Mouse (Mus musculus) forebrain, embryonic 10.5 days (tissue): Measurements from ENCODE around the gene Fscn1. TPM values are rescaled to one million over a fixed set of nuclear protein-coding genes. Genes with fewer than 3 reads are reported as not detected.
A peak's percentile ranks its signal among the peaks of the same experiment; 100 is the strongest.

Experiments used
- DNase-seq: peaks from one replicate; pipeline ENCODE4 v3.0.0-alpha.2; 2017; ENCODE audit warnings: low spot score; ENCODE audit errors: extremely low spot score
- H3K27ac ChIP-seq: fragments of 300-500 bp; sonication (generic); 2 replicates; pipeline ENCODE4 v1.5.1; 2016; ENCODE audit warnings: mild to moderate bottlenecking
- H3K27me3 ChIP-seq: fragments of 300-500 bp; sonication (generic); 2 replicates; pipeline ENCODE4 v1.6.1; 2016; ENCODE audit warnings: mild to moderate bottlenecking; ENCODE audit not compliant: poor library complexity, severe bottlenecking
- H3K36me3 ChIP-seq: fragments of 300-500 bp; sonication (generic); replicated peaks from 2 replicates; pipeline ENCODE4 v1.6.1; 2016; ENCODE audit warnings: mild to moderate bottlenecking, moderate library complexity
- H3K4me1 ChIP-seq: fragments of 300-500 bp; sonication (generic); 2 replicates; pipeline ENCODE4 v1.6.1; 2016
- H3K4me3 ChIP-seq: fragments of 300-500 bp; sonication (generic); 2 replicates; pipeline ENCODE4 v1.5.1; 2016; ENCODE audit warnings: mild to moderate bottlenecking, moderate library complexity
- H3K9me3 ChIP-seq: fragments of 300-500 bp; sonication (generic); 2 replicates; pipeline ENCODE4 v1.6.1; 2016; ENCODE audit warnings: mild to moderate bottlenecking, moderate library complexity
- WGBS: fragments of 180-500 bp; shearing (Covaris S2); methylation state at CpG from one replicate; pipeline ENCODE4 v1.1.7; 2016; 5-methylcytosine and 5-hydroxymethylcytosine counted together
- polyA plus RNA-seq: library from polyadenylated mRNA; unstranded; fragments of >200 nt; fragmentation: Nextera tagmentation; extraction: Ambion mirVana; gene quantifications from 2 replicates; pipeline ENCODE4 v1.2.1, GENCODE M21; 2016

The Fscn1 gene
- polyA plus RNA-seq, 1 experiment from 2014 or later, result 689 TPM

DNA sequence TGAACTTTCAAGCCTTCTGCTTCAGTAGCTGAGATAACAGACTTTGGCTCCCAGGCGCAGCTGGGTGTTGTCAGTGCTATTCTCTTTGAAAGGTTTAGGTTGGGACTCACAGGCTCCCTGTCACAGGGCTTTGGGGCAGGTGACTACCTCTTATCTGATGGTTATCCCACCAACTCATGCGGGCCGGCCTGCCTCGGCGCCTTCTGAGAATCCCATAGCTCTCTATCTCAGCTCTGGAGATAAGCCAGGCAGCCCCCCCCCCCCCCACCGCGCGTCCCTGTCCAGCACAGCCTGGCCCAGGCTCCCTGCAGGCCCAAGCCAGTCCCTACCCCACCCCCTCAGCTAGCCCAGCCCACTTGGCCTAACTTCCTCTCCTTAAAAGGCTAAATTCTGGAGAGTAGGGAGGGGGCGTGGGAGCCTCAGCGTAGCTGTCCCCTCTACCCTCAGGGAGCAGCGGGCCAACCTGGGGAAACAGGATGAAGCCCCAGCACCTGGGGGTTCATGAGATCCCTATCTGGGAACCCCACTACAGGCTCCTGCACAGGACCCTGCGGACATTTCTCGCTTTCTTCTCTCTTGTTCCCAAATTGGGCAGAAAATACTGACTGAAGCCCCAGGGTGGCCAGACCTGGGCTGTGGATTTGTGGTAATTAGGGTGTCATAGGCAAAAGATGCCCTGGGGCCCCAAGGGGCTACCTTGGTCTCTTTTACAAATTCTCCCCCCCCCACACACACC, 33.8 kb upstream of the Fscn1 start:
- 8% methylated on average over 13 of the region's 13 CpGs for WGBS
- H3K4me3 ChIP-seq, result peak overlapping the region; percentile 22
- no peak for DNase-seq

DNA sequence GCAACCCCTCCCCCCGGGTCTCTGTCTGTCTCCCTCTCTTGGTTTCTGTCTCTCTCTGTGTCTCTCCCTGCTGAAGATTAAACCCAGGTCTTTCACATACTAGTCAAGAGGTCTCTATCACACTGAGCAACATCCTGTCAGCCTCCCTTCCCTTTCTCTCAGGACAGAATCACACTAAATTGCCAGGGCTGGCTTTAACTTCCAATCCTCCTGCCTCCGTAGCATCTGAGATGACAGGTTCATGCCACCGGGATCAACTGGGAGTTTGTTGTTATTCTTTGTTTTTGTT, 33.3 kb upstream of the Fscn1 start:
- Histone ChIP-seq H3K4me1 (peaks cover 42% of the 10 kb centered on the region), H3K9me3 (0 out of 2 replicates have a peak, but pooled peaks cover 3% of the 10 kb centered on the region), H3K36me3 (no peaks in the 10 kb centered on the region), H3K27ac (peak overlapping the region; percentile 75), H3K4me3 (no peak overlapping the region), H3K27me3 (peaks cover 24% of the 10 kb centered on the region)
- WGBS, result 55% methylated on average over 3 of the region's 3 CpGs
- no peak for DNase-seq

More for the DNA sequence above, 33.8 kb upstream of the Fscn1 start:
- Histone ChIP-seq H3K27ac (peak overlapping the region; percentile 75), H3K36me3 (no peaks in the 10 kb centered on the region), H3K4me1 (peaks cover 36% of the 10 kb centered on the region), H3K27me3 (peaks cover 24% of the 10 kb centered on the region), H3K9me3 (0 out of 2 replicates have a peak, but pooled peaks cover 3% of the 10 kb centered on the region)

DNA sequence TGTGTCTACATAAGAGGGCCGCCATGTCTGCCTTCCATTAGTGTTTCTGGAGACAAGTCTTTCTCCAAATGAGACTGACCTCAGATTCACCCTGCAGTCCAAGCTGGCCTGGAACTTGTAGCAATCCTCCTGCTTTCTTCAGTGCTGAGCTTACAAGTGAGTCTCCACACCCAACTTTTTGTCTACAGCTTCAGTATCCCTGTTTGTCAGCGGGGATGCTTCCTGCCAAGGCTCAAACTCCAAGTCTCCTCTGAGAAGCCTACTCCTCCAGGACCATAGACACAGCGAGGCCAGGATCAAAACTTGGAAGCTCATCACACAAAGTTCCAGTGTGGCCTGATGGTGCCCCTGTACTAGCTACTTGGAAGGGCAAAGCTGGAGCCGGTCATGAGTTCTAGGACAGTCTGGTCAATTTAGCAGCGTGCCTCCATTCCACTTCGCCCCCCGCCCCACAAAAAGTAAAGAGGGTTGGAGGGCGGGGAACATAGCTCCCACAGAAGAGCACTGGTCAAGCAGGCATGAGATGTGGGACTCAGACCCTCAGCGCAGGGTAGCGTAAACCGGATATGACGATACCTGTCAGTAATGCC, 32.7 kb upstream of the Fscn1 start:
- WGBS, result 95% methylated on average over 12 of the region's 12 CpGs
- no peak for DNase-seq
- Histone ChIP-seq H3K4me3 (no peak overlapping the region), H3K36me3 (no peaks in the 10 kb centered on the region), H3K9me3 (0 out of 2 replicates have a peak, but pooled peaks cover 3% of the 10 kb centered on the region), H3K4me1 (peaks cover 47% of the 10 kb centered on the region), H3K27ac (peak overlapping the region; percentile 75), H3K27me3 (peaks cover 24% of the 10 kb centered on the region)

DNA sequence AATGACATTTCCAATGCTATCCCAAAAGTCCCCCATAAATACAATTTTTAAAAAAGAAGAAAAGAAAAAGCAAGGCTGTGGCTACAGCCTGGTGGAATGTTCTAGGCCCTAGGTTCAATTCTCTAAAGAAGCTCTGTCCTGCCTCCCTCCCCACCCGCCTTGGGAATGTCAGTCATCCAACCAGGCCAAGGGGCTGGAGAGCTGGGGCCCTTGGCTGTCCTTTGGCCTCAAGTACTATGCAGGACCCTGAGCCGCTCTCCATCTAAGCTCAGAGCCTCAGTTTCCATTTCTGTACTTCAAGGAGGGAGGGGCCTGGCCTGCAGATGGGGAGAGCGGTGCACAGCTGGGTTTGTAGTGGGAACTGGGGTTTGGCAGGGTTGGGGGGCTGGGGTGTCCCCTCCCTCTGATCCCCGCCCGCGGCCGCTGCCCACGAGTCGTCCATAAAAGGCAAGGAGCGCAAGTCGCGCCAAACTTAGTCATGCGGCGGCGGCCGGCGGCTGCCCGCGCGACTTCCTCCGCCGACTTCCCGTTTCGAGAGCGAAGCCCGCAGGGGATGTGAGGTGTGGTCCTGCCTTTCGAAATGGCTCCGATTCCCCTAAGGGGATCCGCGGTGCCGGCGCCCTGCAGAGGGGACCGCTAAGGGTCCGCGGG, 31.3 kb upstream of the Fscn1 start:
- Histone ChIP-seq H3K36me3 (no peaks in the 10 kb centered on the region), H3K27me3 (peaks cover 24% of the 10 kb centered on the region), H3K9me3 (no peaks in the 10 kb centered on the region), H3K4me3 (peak overlapping the region; percentile 52), H3K27ac (peak overlapping the region; percentile 86), H3K4me1 (peaks cover 47% of the 10 kb centered on the region)
- WGBS, result 5% methylated on average over 35 of the region's 35 CpGs
- peak; percentile 59 for DNase-seq

DNA sequence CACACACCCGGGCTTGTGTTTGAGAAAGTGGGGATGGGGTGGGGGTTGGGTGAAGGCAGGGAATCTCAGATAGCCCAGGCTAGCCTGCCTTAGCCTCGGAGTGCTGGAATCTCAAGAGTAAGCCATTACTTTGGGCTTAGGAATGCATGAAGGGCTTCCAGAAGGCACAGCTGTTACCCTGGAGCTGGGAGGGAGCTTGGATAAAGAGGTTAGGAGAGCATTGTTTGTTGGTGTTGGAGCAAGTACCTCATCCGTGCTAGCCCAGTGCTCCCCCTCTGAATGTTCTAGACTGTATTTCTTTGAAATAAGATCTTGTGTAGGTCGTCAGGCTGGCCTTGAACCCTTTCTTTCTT, 30.8 kb upstream of the Fscn1 start:
- no peaks in the 10 kb centered on the region for H3K9me3 ChIP-seq
- peak overlapping the region; percentile 52 for H3K4me3 ChIP-seq
- peaks cover 24% of the 10 kb centered on the region for H3K27me3 ChIP-seq
- H3K4me1 ChIP-seq, result peaks cover 45% of the 10 kb centered on the region
- no peaks in the 10 kb centered on the region for H3K36me3 ChIP-seq
- 18% methylated on average over 4 of the region's 4 CpGs for WGBS
- peak overlapping the region; percentile 86 for H3K27ac ChIP-seq
- no peak for DNase-seq

DNA sequence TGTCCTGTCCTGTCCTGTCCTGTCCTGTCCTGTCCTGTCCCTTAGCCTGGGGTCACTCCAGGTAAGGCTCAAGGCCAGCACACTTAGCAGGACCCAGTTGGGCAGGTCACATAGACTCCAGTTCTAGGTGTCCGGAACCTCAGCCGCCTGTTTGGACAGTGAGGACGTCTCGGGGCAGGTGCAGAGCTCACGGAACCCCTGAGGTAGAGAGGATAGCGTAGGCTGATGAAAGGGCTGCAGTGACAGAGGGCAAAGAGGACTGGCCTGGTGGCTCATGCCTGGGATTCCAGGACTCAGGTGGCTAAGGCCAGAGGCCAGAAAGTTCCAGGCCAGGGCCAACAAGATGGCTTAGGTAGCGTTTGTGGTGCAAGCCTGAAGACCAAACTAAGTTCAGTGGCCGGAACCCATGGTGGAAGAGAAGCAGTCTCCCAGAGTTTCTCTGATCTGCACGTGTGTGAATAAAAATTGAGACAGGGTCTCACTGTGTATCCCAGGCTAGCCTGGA, 28.9 kb upstream of the Fscn1 start:
- Histone ChIP-seq H3K36me3 (no peaks in the 10 kb centered on the region), H3K9me3 (no peaks in the 10 kb centered on the region), H3K4me3 (no peak overlapping the region), H3K4me1 (peaks cover 44% of the 10 kb centered on the region), H3K27ac (peak overlapping the region; percentile 41; the same call in 1 of the 2 replicates), H3K27me3 (peaks cover 24% of the 10 kb centered on the region)
- no peak for DNase-seq
- WGBS, result 83% methylated on average over 9 of the region's 9 CpGs

DNA sequence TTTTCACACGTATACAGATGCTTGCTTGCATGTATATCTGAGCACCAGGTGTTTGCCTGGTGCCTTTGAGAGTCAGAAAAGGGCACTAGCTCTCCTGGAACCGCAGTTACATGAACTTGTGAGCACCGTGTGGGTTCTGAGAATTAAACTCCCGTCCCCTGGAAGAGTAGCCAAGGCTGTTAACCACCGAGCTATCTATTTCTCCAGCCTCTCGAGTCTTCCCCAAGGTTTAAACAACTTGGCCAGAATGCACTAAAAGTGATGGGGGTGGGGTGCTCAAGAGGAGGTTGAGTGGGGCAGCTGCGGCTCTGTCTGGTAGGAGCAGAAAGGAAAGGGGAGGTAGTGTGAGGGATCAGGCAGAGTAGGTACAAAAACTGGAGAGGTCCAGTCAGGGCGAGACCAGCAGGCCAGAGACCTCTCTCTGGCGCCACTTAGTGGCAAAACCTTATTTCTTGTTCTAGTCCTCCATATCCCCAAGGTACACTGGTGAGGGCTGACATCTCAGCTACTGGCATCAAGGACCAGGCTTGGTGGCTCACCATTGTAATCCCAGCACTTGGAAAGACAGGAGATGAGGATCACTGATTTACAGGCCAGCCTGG, 28.0 kb upstream of the Fscn1 start:
- Histone ChIP-seq H3K4me3 (no peak overlapping the region), H3K27ac (peak overlapping the region; percentile 69), H3K27me3 (peaks cover 22% of the 10 kb centered on the region), H3K36me3 (no peaks in the 10 kb centered on the region), H3K9me3 (no peaks in the 10 kb centered on the region), H3K4me1 (peaks cover 36% of the 10 kb centered on the region)
- DNase-seq, result peak; percentile 72
- WGBS, result 32% methylated on average over 9 of the region's 9 CpGs

DNA sequence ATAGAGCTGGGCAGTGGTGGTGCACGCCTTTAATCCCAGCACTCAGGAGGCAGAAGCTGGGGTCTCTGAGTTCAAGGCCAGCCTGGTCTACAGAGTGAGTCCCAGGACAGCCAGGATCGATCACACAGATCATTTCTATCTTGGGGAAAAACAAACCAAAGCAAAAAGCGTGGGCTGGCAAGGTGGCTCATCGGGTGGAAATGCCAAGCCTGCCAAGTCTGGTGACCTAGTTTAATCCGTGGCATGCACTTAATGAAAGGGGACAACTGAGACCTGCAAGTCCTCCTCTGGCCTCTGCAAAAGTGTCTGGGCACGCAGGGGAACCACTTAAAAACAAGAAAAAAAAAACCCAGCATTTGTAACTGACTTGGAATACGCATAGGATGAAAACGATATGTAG, 27.4 kb upstream of the Fscn1 start:
- peaks cover 17% of the 10 kb centered on the region for H3K27me3 ChIP-seq
- peaks cover 32% of the 10 kb centered on the region for H3K4me1 ChIP-seq
- no peak for DNase-seq
- no peak overlapping the region for H3K4me3 ChIP-seq
- H3K9me3 ChIP-seq, result no peaks in the 10 kb centered on the region
- H3K27ac ChIP-seq, result no peak overlapping the region
- H3K36me3 ChIP-seq, result no peaks in the 10 kb centered on the region
- WGBS, result 79% methylated on average over 8 of the region's 8 CpGs

DNA sequence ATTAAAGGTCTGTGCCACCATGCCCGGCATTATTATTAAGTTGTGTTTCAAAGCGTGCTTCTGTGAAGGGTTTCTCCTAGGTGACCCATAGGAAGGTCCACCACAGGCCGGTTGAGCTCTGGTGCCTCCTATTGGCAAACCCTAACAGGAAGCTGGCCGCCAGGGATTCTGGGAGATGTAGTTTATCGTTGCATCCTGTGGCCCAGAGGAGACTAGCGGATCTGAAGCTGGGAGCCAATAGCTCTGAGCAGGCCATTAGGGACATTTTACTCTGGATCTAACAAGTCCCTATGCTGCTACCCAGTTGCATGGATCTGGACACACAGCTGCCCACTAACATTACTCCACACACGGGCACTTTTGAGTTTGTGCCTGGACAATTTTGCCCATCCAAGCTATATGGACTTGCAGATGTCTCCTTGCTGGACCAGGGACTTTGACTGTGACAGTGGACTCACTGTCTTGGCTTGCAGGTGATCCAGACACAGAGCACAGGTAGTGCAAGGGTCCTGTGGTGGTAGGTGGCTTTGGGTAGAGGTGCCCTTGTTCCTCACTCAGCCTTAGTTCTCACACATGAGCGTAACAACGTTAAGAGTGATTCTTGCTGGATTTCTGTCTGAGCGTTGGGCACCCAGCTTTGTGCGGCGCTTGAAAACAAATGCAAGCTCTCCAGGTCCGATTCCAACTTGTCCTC, 24.4 kb upstream of the Fscn1 start:
- Histone ChIP-seq H3K27me3 (no peaks in the 10 kb centered on the region), H3K27ac (peak overlapping the region; percentile 70), H3K36me3 (no peaks in the 10 kb centered on the region), H3K9me3 (peaks cover 4% of the 10 kb centered on the region; the same call in 1 of the 2 replicates), H3K4me3 (peak overlapping the region; percentile 38), H3K4me1 (peaks cover 31% of the 10 kb centered on the region)
- WGBS, result 17% methylated on average over 13 of the region's 13 CpGs
- peak; percentile 85 for DNase-seq

DNA sequence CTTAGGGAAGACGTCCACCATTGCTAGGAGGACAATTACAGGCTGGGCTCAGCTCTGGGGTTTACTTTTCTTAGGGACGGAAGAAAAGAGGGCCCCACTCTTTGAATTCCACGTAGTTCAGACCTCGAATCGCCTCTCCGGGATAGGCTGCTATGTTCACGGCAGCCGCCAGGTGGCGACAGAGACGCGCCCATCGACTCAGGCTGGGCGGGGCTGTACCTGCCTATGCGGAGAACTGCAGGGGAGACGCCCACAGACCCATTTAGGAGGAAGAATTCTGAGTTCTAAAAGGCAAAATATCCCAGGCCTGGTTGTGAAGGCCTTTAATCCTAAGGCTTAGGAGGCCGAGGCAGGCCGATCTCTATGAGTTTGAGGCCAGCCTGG, 23.8 kb upstream of the Fscn1 start:
- WGBS, result 3% methylated on average over 17 of the region's 17 CpGs
- DNase-seq, result peak; percentile 89
- Histone ChIP-seq H3K9me3 (peaks cover 6% of the 10 kb centered on the region; the same call in 1 of the 2 replicates), H3K4me1 (peaks cover 30% of the 10 kb centered on the region), H3K27ac (peak overlapping the region; percentile 70), H3K36me3 (no peaks in the 10 kb centered on the region), H3K4me3 (peak overlapping the region; percentile 38), H3K27me3 (no peaks in the 10 kb centered on the region)

DNA sequence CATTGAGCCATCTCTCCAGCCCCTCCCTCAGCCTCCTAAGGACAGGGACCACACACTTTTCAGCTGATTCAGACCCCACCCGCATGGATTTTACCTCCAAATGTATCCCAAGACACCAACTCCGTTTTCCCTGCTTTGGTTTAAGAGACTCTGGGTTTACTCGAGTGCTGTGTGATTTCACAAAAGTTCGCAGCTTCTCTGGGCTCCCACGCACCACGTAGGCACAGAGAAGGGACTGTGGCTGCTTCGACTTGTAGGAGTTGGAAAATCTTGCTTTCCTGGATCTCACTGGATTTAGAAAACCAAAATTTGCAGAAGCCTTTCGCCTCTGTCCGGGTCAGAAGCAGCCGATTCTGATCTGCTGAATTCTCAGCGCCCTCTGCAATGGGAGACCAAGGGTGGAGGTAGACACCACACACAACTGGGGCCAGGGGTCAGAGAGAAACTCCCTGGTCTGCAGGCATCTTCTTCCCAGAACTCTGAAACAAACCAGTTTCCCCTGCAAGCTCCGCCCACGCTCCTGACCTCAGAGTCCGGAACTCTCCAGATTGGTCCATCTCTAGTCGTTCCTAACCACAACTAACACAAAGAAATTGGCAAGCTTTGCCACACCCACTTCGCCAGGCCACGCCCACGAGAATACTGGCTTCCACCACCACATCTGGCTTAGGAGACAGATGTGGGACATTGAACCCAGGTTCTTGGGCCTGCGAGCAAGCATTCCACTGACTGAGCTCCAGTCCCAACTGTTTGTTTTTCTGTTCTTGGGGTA, 22.0 kb upstream of the Fscn1 start:
- Histone ChIP-seq H3K4me3 (no peak overlapping the region), H3K36me3 (no peaks in the 10 kb centered on the region), H3K4me1 (peaks cover 25% of the 10 kb centered on the region), H3K27me3 (no peaks in the 10 kb centered on the region), H3K9me3 (peaks cover 6% of the 10 kb centered on the region; the same call in 1 of the 2 replicates), H3K27ac (no peak overlapping the region)
- WGBS, result 35% methylated on average over 19 of the region's 19 CpGs
- DNase-seq, result no peak

DNA sequence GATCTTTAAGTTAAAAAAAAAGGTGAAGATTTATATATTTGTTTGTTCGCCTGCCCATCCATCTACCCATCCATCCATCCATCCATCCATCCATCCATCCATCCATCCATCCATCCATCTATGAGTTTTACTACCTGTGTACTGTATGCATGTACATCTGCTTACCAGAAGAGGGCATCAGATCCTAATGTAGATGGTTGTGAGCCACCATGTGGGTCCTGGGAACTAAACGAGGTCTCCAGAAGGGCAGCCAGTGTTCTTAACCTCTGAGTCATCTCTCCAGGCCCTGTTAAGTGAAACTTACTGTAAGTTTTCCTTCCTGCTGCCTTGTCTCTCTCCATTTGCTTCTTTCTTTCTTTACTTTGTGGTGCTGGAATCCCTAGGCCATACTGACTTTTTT, 19.8 kb upstream of the Fscn1 start:
- Histone ChIP-seq H3K4me3 (no peak overlapping the region), H3K27ac (no peak overlapping the region), H3K36me3 (no peaks in the 10 kb centered on the region), H3K27me3 (no peaks in the 10 kb centered on the region), H3K4me1 (peaks cover 26% of the 10 kb centered on the region), H3K9me3 (peaks cover 6% of the 10 kb centered on the region; the same call in 1 of the 2 replicates)
- no peak for DNase-seq
- 79% methylated on average over 2 of the region's 2 CpGs for WGBS
